Mouse (Mus musculus): Measurements from ENCODE around the gene Hikeshi. TPM values are rescaled to one million over a fixed set of nuclear protein-coding genes. Genes with fewer than 3 reads are reported as not detected.
A peak's percentile ranks its signal among the peaks of the same experiment; 100 is the strongest.

Gene Hikeshi
- total RNA-seq (2021) = 100 to 1,000 TPM; 108 to 109 TPM

- intact Hi-C loops (cut with DNase I) = no loop called here
- DNase-seq = peak; percentile 92
Measured at GRCm38 (mm10) chr7:89940571-89941463, at the start of gene Hikeshi. Hikeshi (minus strand) TSS chr7:89941204.

DNA sequence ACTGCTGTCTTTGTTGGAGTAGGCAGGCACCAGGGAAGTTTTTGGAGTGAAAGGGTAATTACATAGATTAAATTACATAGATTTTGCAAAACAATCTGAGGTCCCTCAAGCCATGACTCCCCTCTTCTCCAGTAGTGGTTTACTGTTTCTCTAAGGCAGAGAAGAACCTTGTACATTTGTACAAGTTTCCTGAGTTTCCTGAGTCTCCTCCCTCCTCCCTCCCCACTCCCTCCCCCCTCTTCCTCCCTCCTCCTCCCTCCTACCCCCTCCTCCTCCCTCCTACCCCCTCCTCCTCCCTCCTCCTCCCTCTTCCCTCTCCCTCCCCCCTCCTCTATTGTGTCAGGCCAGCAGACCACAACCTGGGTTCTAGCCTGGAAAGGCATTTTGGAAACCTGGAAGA lies 43.4 kb upstream of the Hikeshi start:
- DNase-seq = no peak
- intact Hi-C loops (cut with DNase I) = no loop called here

DNA sequence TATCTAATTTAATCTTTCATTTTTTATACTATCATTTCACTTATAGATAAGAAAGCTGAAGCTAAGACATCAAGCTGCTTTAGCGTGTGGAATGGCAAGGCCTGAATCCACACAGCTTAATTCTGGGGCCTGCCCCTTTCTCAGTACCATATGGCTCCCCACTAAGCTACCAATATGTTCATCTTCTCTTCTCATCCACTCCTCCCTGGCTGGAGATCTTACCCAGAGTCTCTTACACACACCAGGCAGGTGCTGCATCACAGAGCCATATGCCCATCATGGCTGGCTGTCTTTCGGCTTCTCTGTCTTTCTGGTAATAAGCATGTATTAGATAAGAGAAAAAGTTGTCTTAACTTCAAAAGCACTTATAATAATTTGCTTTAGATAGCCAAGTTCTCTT lies 42.4 kb upstream of the Hikeshi start:
- DNase-seq = no peak

DNA sequence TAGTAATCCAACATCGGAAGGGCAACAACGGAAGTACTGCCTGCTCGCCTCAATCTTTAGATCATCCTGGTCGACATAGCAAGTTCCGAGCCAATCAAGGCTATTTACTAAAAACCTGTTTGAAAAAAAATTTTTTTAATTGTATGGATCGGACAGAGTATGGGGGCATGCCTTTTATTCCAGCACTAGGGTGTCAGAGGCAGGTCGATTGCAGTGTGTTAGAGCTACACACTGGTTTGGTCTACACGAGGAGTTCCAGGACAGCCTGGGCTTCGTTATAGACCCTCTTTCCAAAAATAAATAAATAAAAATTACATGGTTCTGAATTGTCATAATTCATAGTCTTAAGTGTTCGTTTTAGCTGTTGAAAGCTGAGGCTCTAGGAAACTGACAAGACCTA lies 40.6 kb upstream of the Hikeshi start:
- intact Hi-C loops (cut with DNase I) = no loop called here
- no peak for DNase-seq

More for the DNA sequence above, 42.4 kb upstream of the Hikeshi start:
- intact Hi-C loops (cut with DNase I) = no loop called here

GRCm38 (mm10) chr7:89980485-89981422 lies 39.8 kb upstream of the Hikeshi start, which contains the start of gene Eed:
Eed (minus strand) TSS chr7:89980983.
- DNase-seq = peak; percentile 96
- intact Hi-C loops (cut with DNase I) = no loop called here

DNA sequence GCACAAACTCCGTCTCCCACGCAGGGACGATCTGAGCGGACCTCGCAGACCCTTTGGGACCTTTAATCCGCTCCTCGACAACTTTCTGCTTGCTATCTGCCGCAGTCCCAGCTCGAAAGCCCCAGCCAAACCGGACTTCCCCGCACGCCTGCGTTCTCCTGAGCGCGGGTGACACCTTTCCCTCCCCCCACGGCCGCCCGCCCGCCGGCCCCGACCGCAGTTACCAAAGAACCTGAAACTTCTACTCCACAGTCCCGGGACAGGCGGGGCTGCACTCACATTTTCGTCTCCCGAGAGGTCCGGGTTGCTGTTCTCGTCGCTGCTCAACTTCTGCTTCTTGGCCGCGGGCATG lies 39.1 kb upstream of the Hikeshi start:
- intact Hi-C loops (cut with DNase I) = no loop called here
- DNase-seq = no peak

GRCm38 (mm10) chr7:89979432-89980130 lies 38.6 kb upstream of the Hikeshi start:
- DNase-seq = no peak
- intact Hi-C loops (cut with DNase I) = no loop called here

GRCm38 (mm10) chr7:89976796-89977195 lies 35.8 kb upstream of the Hikeshi start:
- no peak for DNase-seq
- intact Hi-C loops (cut with DNase I) = no loop called here

GRCm38 (mm10) chr7:89975571-89975970 lies 34.6 kb upstream of the Hikeshi start:
- no peak for DNase-seq

DNA sequence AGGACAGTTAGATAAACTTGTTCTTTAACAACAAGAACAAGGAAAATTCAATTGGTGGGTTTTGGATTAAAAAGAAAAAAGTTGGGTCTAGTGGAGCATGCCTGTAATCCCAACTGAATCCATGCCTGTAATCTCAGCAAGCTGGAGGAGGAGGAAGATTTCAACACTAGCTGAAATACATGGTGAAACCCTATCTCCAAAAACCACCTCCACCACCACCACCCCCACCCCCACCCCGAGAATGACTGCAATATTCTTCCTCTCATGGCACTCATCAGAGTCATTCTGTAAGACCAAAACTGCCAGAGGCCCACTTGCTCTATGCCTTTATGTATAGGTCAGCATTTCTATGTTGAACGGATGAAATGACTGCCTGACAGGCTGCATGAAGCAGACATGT lies 26.2 kb upstream of the Hikeshi start:
- DNase-seq = no peak
- intact Hi-C loops (cut with DNase I) = no loop called here

More at GRCm38 (mm10) chr7:89975571-89975970, 34.6 kb upstream of the Hikeshi start:
- intact Hi-C loops (cut with DNase I) = no loop called here

DNA sequence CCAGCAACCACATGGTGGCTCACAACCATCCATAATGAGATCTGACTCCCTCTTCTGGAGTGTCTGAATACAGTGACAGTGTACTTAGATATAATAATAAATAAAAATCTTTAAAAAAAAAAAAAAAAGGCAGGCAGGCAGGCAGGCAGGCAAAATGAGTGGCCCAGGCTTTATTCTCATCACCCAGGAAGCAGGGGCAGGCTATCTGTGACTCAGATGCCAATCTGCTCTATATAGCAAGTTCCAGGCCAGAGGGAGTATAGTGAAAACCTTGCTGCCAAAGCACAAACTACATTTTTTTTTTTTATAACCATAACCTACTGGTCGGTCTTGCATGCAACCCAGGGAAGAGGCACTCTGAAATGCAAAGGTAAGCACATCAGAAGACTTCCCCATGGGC lies 25.8 kb upstream of the Hikeshi start:
- intact Hi-C loops (cut with DNase I) = no loop called here
- DNase-seq = no peak

GRCm38 (mm10) chr7:89963135-89963534 lies 22.1 kb upstream of the Hikeshi start:
- intact Hi-C loops (cut with DNase I) = no loop called here
- no peak for DNase-seq

GRCm38 (mm10) chr7:89957300-89957699 lies 16.3 kb upstream of the Hikeshi start:
- no peak for DNase-seq
- intact Hi-C loops (cut with DNase I) = no loop called here

DNA sequence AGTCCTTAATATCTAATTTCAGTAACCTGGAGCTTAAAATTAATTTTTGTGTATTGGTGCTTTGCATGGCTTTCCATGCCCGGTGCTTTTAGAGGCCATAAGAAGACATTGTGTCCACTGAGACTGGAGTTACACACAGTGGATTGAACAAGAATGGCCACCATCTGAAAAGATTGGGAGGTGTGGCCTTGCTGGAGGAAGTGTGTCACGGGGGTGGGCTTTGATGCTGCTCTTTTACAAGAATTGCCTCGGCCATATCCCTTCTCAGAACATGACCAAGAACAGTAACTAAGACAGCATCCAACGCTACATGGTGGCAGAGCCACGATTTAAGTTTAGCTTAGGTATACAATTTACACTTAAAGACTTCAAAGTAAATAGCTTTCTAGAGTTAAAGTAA lies 13.3 kb upstream of the Hikeshi start:
- DNase-seq = no peak

GRCm38 (mm10) chr7:89949403-89949802 lies 8.4 kb upstream of the Hikeshi start:
- intact Hi-C loops (cut with DNase I) = no loop called here
- DNase-seq = no peak

More for the DNA sequence above, 13.3 kb upstream of the Hikeshi start:
- intact Hi-C loops (cut with DNase I) = no loop called here

GRCm38 (mm10) chr7:89948026-89948425 lies 7.0 kb upstream of the Hikeshi start:
- intact Hi-C loops (cut with DNase I) = no loop called here
- DNase-seq = no peak

DNA sequence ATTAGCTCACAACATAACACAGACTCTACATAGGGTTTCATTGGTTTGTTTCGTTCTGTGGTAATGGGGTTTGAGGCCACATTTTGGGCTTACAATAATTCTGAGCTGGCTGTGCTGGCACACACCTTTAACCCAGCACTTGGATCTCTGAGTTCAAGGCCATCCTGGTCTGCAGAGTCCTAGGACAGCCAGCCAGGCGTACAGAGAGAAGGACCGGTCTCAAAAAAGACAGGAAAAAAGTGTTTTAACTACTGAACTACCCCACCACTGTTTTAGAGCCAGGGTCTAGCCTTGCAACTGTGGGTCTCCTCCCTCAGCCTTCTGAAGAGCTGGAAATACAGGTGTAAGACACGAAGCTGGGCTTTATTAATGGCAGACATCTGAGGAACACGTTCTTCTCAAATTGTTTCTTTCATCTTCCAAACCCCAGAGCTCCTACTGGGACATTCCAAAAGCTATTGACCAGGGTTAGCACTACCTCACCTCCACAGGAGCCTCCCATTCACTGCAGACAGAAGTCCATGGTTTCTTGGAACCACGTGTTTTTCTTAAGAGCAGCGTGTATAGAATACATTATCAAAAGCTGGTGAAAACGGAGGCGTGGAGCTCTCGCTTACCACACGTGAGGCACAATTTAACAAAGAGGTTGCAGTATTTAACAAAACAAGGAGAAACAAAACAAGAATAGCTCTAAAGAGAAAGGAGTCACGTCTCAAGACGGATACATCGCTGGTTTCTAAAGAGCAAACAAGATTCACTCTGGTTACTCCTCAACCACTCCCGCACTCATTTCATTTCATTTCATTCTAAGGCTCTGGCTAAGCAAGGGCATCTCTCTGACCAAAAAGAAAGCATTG lies 1.3 kb downstream of the Hikeshi start:
- intact Hi-C loops (cut with DNase I) = no loop called here
- DNase-seq = no peak

DNA sequence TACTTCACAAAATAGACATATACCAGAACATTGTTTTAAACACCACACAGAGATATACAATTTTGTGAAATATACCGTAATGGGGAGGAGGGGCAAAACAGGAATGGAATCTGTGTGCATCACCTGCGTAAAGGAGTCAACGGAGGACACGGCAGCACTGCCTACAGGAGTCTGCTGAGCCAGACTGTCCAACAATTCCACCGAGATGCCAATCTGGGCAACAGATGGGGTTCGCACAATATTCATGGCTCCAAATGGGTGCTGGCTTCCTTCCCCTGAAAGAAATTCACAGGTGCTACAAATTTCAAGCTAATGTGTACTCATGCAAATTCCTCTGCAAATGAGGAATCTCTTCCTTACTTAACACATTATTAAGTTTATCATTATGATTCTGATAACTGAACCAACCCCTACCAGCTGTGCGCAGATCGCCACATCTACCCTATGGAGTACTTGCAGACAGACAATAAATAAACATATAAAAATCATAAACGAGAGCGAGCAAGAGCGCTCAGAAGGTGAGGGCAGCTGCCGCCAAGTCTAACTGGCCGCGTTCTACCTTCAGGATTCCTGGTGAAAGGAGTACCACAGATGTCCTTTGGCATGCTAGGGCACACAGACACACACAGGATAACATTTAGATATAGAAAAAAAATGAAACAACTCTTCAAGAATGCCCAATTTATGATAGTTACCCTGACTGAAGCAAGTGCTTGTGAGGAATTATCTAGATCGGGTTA lies 17.4 kb downstream of the Hikeshi start:
- intact Hi-C loops (cut with DNase I) = no loop called here
- DNase-seq = peak; percentile 51

DNA sequence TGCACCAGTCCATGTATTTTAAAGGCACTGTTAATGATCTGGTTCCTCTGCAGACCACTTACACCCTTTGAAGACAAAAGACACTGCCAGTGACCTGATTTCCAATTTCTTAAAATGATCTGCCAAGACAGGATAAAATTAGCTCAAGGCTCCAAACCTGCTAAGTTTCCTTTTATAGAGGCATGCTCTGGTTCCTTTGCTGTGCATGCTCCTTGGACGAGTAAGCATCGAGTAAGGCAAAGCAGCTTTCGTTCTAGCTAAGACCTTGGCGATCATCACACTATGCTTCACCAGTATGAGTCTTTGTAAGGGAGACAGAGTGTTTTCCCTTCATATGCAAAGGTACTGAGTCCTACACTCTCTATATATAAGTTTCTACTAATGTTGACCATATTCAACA lies 23.2 kb downstream of the Hikeshi start:
- intact Hi-C loops (cut with DNase I) = no loop called here
- DNase-seq = no peak
